Mouse (Mus musculus) heart, embryonic 16.5 days (tissue): ENCODE measurements around the gene Pbld2. TPM values are rescaled to one million over a fixed set of nuclear protein-coding genes. Genes with fewer than 3 reads are reported as not detected.

ENCODE experiments used
- ATAC-seq: fragments of 200-750 bp; cut with Nextera tagmentation; replicated peaks from 2 replicates; pipeline ENCODE4 v1.8.0; 2017; ENCODE audit warnings: moderate number of reproducible peaks; ENCODE audit not compliant: insufficient read depth, low FRiP score; ENCODE audit errors: extremely low read depth
- H3K27ac ChIP-seq: fragments of 300-500 bp; sonication (generic); 2 replicates; pipeline ENCODE4 v1.5.1; 2014; ENCODE audit warnings: mild to moderate bottlenecking, low read length, control low read depth, moderate library complexity
- H3K27me3 ChIP-seq: fragments of 300-500 bp; sonication (generic); 2 replicates; pipeline ENCODE4 v1.6.1; 2014; ENCODE audit warnings: low read length, mixed read lengths; ENCODE audit not compliant: control insufficient read depth, insufficient read depth
- H3K36me3 ChIP-seq: fragments of 300-500 bp; sonication (generic); 2 replicates; pipeline ENCODE4 v1.6.1; 2014; ENCODE audit not compliant: control insufficient read depth, insufficient read depth
- H3K4me1 ChIP-seq: fragments of 300-500 bp; sonication (generic); 2 replicates; pipeline ENCODE4 v1.6.1; 2014; ENCODE audit warnings: low read length, mixed read lengths; ENCODE audit not compliant: control insufficient read depth, insufficient read depth
- H3K4me2 ChIP-seq: fragments of 300-500 bp; sonication (generic); 2 replicates; pipeline ENCODE4 v1.6.1; 2014; ENCODE audit warnings: low read depth, mild to moderate bottlenecking, control low read depth, low read length
- H3K4me3 ChIP-seq: fragments of 300-500 bp; sonication (generic); 2 replicates; pipeline ENCODE4 v1.5.1; 2014; ENCODE audit warnings: mild to moderate bottlenecking, control low read depth, low read length
- H3K9ac ChIP-seq: fragments of 300-500 bp; sonication (generic); 2 replicates; pipeline ENCODE4 v1.6.1; 2014; ENCODE audit warnings: low read length, control low read depth
- H3K9me3 ChIP-seq: fragments of 300-500 bp; sonication (generic); replicated peaks from 2 replicates; pipeline ENCODE4 v1.6.1; 2016; ENCODE audit warnings: low read length; ENCODE audit not compliant: control insufficient read depth
- WGBS: fragments of 180-500 bp; shearing (Covaris S2); extraction: QIAGEN DNeasy Blood & Tissue Kit; methylation state at CpG from one replicate; pipeline ENCODE4 v1.1.7; 2014; 5-methylcytosine and 5-hydroxymethylcytosine counted together
- polyA plus RNA-seq: library from polyadenylated mRNA; unstranded; fragments of >200 nt; fragmentation: Nextera tagmentation; extraction: Ambion mirVana; gene quantifications from 2 replicates; pipeline ENCODE4 v1.2.1, GENCODE M21; 2015

Gene Pbld2
- polyA plus RNA-seq, 1 experiment from 2014 or later: 0.89 TPM

DNA sequence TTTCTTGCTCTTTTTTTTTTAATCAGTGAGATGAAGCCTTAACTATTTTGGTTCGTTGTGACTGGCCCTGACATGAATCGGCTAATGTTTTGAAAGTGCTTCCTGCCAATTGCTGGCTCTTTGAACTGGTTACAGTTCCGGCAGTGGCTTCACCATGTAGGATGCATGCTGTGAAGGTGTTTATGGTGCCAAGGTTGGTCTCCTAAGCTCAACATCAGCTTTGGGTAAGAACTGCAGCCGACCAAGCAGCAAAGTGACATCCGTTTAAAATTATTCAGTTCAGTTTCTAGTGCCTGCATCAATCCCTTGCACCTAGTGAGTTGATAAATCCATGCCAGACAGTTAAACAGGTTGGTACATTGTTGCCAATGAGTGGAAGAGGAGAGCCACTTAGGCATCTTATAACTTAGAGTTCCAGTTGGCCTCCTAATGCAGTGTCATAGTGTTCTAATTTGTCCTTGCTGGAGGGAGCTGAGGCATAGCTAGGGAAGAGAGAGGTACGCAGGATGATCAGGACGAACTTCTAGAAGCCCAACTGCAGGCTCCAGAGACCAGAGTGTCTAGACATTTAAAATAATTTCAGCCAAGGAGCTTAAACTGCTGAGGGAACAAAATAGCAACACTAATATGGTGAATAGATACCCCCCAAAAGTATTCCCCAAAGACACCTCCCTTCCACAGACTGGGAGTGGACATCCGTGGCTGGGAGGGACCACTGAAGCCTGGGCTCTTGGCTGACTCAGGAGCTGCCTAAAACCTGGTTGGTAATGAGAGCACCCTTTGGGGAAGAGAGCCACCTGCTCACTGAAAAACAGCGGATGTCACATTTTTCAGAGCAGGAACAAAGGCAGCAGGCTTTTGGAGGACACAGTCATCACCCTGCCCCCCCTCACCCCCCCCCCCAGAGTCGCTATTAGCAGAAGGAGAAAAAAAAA, 68.8 kb downstream of the Pbld2 start:
- no peak for ATAC-seq
- WGBS: 67% methylated on average over 10 of the region's 10 CpGs
- Histone ChIP-seq H3K4me1 (peaks cover 8% of the 10 kb centered on the region), H3K9me3 (no peaks in the 10 kb centered on the region), H3K36me3 (no peaks in the 10 kb centered on the region), H3K4me2 (no peak overlapping the region), H3K9ac (no peak overlapping the region), H3K27me3 (peaks cover 3% of the 10 kb centered on the region; the same call in 1 of the 2 replicates), H3K27ac (no peak overlapping the region), H3K4me3 (no peak overlapping the region)

DNA sequence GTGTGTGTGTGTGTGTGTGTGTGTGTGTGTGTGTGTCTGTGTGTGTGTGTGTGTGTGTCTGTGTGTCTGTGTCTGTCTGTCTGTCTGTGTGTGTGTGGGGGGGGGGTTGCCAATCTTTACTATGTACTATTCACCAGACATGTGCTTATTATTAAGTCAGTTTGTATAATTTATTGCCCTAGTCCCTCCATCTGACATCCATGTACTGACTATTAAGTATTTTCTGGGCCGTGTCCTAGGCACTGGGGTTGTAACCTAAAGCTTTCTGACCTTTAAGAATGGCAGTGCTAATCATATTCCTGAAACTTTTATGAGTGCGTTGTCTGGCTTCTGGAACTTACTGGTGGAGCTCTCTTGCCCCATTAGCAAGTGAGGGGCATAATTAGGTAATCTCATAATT, 72.6 kb downstream of the Pbld2 start:
- H3K4me2 ChIP-seq: no peak overlapping the region
- no peak for ATAC-seq
- H3K4me3 ChIP-seq: no peak overlapping the region
- H3K27me3 ChIP-seq: peaks cover 33% of the 10 kb centered on the region
- no peaks in the 10 kb centered on the region for H3K36me3 ChIP-seq
- peaks cover 4% of the 10 kb centered on the region; the same call in 1 of the 2 replicates for H3K4me1 ChIP-seq
- 77% methylated on average over 2 of the region's 2 CpGs for WGBS
- no peaks in the 10 kb centered on the region for H3K9me3 ChIP-seq
- H3K9ac ChIP-seq: no peak overlapping the region
- H3K27ac ChIP-seq: no peak overlapping the region

DNA sequence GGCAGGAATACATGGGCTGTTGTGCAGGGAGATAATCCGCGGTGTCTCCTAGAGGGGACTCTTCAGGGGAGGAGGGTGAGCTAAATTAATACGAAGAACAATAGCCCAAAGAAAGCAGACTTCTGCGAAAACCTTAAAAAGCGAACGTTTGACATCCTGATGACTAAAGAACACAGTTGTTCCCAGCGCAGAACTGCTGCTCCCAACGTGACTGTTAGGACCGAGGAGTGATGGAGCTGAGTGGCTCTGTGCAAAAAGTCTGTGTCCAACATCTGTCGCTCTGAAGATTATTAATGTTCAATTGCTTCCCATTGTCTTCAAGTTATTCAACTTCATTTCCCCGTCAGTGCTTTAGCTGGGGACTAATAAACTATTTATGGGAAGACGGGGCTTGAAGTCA, 74.1 kb downstream of the Pbld2 start:
- Histone ChIP-seq H3K4me1 (peaks cover 4% of the 10 kb centered on the region; the same call in 1 of the 2 replicates), H3K4me3 (no peak overlapping the region), H3K4me2 (no peak overlapping the region), H3K27ac (no peak overlapping the region), H3K9me3 (no peaks in the 10 kb centered on the region), H3K27me3 (peaks cover 36% of the 10 kb centered on the region), H3K36me3 (no peaks in the 10 kb centered on the region), H3K9ac (no peak overlapping the region)
- no peak for ATAC-seq
- 68% methylated on average over 12 of the region's 12 CpGs for WGBS

DNA sequence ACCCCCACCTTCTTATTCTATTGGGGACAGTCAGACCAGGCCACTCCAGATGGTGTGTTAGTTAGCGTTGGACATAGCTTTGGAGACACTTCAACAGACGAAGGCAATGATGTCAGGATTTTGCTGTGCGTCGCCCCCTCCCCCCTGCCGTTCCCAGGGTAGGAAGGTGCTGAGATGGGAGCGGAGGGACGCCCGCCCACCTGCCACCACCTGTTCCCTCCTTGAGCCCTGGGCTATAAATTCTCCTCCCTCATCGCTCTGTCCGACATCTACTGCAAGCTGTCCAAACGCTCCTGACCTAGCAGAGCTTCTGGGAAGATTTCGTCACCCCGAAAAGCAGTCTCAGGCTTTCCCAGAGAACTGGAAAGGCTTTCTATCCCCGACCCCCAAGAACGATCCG, 75.4 kb downstream of the Pbld2 start, which contains the start of gene Atoh7:
Atoh7 (plus strand) TSS at position 131 of the 400 bp plus-strand sequence.
- no peak within 1 kb of the TSS for H3K27ac ChIP-seq
- H3K9ac ChIP-seq: peak within 1 kb of the TSS; percentile 75
- no peaks in the 10 kb centered on the region for H3K9me3 ChIP-seq
- peaks cover 36% of the 10 kb centered on the region for H3K27me3 ChIP-seq
- peak within 1 kb of the TSS; percentile 97 for H3K4me2 ChIP-seq
- H3K4me1 ChIP-seq: peaks cover 4% of the 10 kb centered on the region; the same call in 1 of the 2 replicates
- H3K4me3 ChIP-seq: peak within 1 kb of the TSS; percentile 65
- no peak for ATAC-seq
- H3K36me3 ChIP-seq: no peaks in the 10 kb centered on the region
- 7% methylated on average over 16 of the region's 16 CpGs for WGBS

DNA sequence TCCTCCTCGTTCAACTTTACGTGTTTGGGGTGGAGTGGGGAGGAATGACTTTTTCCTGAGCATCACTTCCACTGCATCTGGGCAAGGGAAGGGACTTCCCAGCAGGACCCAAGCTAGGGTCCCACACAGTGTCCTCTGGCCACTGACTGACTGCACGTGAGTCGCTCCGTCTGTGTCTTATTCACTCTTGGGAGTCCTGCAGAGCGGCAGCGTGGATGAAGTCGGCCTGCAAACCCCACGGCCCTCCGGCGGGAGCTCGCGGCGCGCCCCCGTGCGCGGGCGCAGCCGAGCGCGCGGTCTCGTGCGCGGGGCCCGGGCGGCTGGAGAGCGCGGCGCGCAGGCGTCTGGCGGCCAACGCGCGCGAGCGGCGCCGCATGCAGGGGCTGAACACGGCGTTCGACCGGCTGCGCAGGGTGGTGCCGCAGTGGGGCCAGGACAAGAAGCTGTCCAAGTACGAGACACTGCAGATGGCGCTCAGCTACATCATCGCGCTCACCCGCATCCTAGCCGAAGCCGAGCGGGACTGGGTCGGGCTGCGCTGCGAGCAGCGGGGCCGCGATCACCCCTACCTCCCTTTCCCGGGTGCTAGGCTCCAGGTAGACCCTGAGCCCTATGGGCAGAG, 75.9 kb downstream of the Pbld2 start:
- peak; percentile 72 for ATAC-seq
- Histone ChIP-seq H3K9me3 (no peaks in the 10 kb centered on the region), H3K36me3 (no peaks in the 10 kb centered on the region), H3K27ac (no peak overlapping the region), H3K4me1 (peaks cover 4% of the 10 kb centered on the region; the same call in 1 of the 2 replicates), H3K4me3 (peak overlapping the region; percentile 65), H3K4me2 (peak overlapping the region; percentile 97), H3K9ac (peak overlapping the region; percentile 75), H3K27me3 (peaks cover 36% of the 10 kb centered on the region)
- WGBS: under 1% methylated on average over 62 of the region's 62 CpGs

DNA sequence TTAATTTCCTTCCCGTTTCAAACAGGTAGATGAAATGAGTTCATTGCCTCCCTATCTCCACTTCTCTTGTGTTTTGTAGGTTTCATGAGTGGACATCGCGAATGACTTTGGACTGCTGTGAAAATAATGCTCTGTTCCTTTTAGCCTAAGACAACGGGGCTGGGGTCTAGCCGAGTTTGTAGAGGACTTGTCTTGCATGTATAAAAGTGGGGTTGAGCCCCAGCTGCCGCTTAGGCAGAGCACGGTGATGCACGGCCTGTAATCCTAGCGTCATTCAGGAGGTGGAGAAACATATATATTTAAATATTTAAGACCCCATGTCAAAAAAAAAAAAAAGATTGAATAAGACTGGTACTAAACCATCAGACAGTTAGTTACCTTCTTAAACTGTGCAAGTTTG, 76.5 kb downstream of the Pbld2 start:
- Histone ChIP-seq H3K4me3 (peak overlapping the region; percentile 65), H3K27me3 (peaks cover 36% of the 10 kb centered on the region), H3K27ac (no peak overlapping the region), H3K4me1 (peaks cover 4% of the 10 kb centered on the region; the same call in 1 of the 2 replicates), H3K4me2 (peak overlapping the region; percentile 97), H3K9me3 (no peaks in the 10 kb centered on the region), H3K36me3 (no peaks in the 10 kb centered on the region), H3K9ac (peak overlapping the region; percentile 75)
- 20% methylated on average over 9 of the region's 9 CpGs for WGBS
- ATAC-seq: no peak

Other genes starting within 250 kb of the Pbld2 start
- gene Ccar1, start 232.0 kb upstream of the Pbld2 start, polyA plus RNA-seq: 83.2 and 90.9 TPM in 2 replicates
- gene Tet1, start 115.3 kb upstream of the Pbld2 start, polyA plus RNA-seq: 22.7 and 26.9 TPM in 2 replicates
- 13.8 and 14.0 TPM in 2 replicates for gene Slc25a16, start 103.7 kb upstream of the Pbld2 start, polyA plus RNA-seq
- 12.0 and 14.4 TPM in 2 replicates for gene Dna2, start 77.3 kb upstream of the Pbld2 start, polyA plus RNA-seq
- 16.5 and 16.9 TPM in 2 replicates for gene Rufy2, start 44.1 kb upstream of the Pbld2 start, polyA plus RNA-seq
- 68.9 and 75.5 TPM in 2 replicates for gene Hnrnph3, start 98 bp upstream of the Pbld2 start, polyA plus RNA-seq
- 0.51 and 0.72 TPM in 2 replicates for gene Pbld1, start 35.8 kb downstream of the Pbld2 start, polyA plus RNA-seq
- gene Atoh7, start 75.3 kb downstream of the Pbld2 start, polyA plus RNA-seq: not detected in 2 replicates
- 12.3 and 14.4 TPM in 2 replicates for gene Mypn, start 179.6 kb downstream of the Pbld2 start, polyA plus RNA-seq
- 37.4 and 38.5 TPM in 2 replicates for gene Herc4, start 219.5 kb downstream of the Pbld2 start, polyA plus RNA-seq